Mouse (Mus musculus) gastrocnemius, adult 2 months (tissue): ENCODE data around the gene Setdb1. TPM values are rescaled to one million over a fixed set of nuclear protein-coding genes. Genes with fewer than 3 reads are reported as not detected.
A peak's percentile ranks its signal among the peaks of the same experiment; 100 is the strongest.

Source experiments
- DNase-seq: peaks from one replicate; pipeline ENCODE4 v3.0.0; 2022
- H3K27ac ChIP-seq: fragments of 200-600 bp; 2 replicates; pipeline ENCODE4 v1.8.1; 2022; ENCODE audit warnings: mild to moderate bottlenecking
- H3K4me3 ChIP-seq: fragments of 200-600 bp; 2 replicates; pipeline ENCODE4 v1.8.1; 2022; ENCODE audit warnings: mild to moderate bottlenecking, moderate library complexity
- CTCF ChIP-seq: fragments of 200-600 bp; IDR thresholded peaks from 2 replicates; pipeline ENCODE4 v1.8.1; 2022; ENCODE audit warnings: antibody characterized with exemption, mild to moderate bottlenecking, moderate library complexity
- intact Hi-C: fragments of 180-260 bp; cut with DNase I; formaldehyde crosslinking; loops from one replicate; pipeline ENCODE4 v1.15.1; 2025
- total RNA-seq, 2 experiments: library from RNA; stranded (reverse); gene quantifications; 2 replicates each; pipeline ENCODE4 v1.2.3; 2021

Setdb1 gene
- total RNA-seq, 2 experiments from 2014 or later: 10.6 to 11.7 TPM

DNA sequence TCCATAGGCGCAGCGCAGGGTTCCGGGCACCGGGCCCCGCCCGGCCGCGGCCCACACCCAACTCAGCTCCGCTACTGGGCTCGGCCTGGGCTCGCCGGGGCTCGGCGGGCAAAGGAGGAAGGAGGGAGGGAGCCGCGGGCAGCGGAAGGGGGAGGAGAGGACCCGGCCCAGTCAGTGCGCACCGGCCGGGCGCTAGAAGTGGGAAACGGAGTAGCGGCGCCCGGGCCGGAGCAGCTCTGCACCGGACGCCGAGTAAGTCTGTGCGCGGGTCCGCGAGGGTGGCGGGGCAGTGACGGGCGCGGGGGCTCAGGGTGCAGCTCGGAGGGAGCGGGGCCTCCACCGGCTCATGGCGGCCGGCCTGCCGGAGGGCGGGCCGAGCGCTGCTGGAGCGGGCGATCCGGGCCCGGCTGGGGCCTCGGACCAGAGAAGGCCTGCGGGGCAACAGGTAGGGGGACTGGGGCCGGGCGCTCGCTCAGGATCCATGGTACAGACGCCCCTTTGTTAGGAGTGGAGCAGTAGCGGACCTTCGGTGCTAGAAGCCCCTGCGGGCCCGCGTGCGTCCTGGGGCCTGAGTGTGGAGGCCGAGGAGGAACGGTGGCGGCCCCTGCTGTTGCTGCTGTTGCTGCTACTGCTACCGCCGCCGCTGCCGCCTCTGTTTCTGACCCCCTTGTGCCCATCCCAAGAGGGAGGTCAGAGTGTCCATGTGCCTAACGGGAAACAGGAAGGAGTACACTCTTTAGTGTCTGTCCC is 41.7 kb downstream of the Setdb1 start:
- Histone ChIP-seq H3K27ac (peak overlapping the region; percentile 99), H3K4me3 (peak overlapping the region; percentile 91)
- peak; percentile 47 for TF ChIP-seq CTCF
- intact Hi-C loops: no loop called here
- peak; percentile 96 for DNase-seq

DNA sequence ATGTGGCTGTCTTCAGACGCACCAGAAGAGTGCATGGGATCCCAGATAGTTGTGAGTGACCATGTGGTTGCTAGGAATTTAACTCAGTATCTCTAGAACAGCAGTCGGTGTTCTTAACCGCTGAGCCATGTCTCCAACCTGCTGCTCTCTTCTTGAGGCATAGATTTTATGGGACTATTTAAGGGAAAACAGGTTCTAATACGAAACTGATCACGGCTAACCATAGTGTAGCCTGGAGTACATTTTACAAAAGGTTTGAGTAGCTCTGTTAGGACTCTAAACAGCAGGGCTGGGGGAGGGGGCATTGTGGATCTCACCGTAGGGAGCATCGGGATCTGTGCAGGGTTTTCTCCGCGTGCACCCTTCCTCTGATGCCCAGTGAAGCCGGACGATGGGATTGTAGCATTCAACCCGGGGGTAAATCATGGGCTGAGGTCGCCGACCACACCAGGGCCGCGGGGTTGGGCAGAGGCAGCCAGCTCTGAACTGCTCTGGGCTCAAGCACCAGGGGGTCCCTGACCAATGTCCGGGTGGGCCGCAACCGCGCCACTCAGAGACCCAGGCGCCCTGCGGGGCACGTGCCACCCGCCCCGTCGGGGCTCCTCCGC is 42.4 kb downstream of the Setdb1 start, which contains the start of gene Cers2:
TSS of gene Cers2 (plus strand) at position 306 of the 608 bp plus-strand sequence.
- TF ChIP-seq CTCF: no peak
- intact Hi-C loops: no loop called here
- Histone ChIP-seq H3K27ac (peak within 1 kb of the TSS; percentile 99), H3K4me3 (peak within 1 kb of the TSS; percentile 91)
- DNase-seq: no peak

GRCm38 (mm10) chr3:95314075-95314474 is 42.9 kb downstream of the Setdb1 start:
- intact Hi-C loops: no loop called here
- H3K4me3 ChIP-seq: no peak overlapping the region
- no peak for TF ChIP-seq CTCF
- DNase-seq: no peak
- no peak overlapping the region for H3K27ac ChIP-seq

DNA sequence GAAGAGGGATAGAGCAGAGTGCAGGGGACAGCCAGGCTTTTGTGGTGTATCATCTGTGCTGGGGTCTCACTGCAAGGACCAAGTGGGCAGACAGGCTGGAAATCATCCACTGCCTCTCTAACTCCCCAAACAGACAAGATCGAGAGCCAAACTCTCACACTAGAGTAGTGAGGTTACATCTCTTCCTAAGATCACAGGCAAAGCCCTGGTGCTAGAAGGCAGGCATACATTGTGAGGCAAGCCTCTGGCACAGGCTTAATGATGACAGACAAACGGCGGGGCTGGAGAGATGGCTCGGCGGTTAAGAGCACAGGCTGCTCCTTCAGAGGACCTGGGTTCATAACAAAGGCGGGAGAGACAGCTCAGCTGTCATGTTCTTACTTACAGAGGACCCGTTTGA is 43.5 kb downstream of the Setdb1 start:
- TF ChIP-seq CTCF: no peak
- H3K27ac ChIP-seq: peak overlapping the region; percentile 31
- DNase-seq: no peak
- H3K4me3 ChIP-seq: no peak overlapping the region
- intact Hi-C loops: no loop called here

DNA sequence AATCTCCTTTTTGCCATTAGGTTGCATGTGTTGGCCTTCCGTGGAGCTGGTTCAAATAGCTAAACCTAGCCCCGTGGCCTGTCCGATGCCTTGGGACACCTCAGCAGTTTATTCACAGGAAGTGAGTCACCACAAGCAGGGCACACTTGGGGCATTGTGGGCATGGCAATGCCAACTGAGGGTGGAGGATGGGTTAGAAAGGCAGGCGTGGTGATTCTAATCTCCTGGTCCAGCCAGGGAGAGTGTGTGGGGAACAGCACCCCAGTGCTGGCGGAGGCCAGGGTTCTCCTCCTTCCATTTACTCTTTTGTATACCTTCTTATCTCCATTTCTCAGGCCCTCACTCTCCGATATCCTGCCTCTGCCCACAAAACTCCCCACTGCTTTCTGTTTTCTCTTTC is 44.4 kb downstream of the Setdb1 start:
- peak; percentile 55 for DNase-seq
- Histone ChIP-seq H3K27ac (peak overlapping the region; percentile 72), H3K4me3 (no peak overlapping the region)
- intact Hi-C loops: no loop called here
- TF ChIP-seq CTCF: no peak

DNA sequence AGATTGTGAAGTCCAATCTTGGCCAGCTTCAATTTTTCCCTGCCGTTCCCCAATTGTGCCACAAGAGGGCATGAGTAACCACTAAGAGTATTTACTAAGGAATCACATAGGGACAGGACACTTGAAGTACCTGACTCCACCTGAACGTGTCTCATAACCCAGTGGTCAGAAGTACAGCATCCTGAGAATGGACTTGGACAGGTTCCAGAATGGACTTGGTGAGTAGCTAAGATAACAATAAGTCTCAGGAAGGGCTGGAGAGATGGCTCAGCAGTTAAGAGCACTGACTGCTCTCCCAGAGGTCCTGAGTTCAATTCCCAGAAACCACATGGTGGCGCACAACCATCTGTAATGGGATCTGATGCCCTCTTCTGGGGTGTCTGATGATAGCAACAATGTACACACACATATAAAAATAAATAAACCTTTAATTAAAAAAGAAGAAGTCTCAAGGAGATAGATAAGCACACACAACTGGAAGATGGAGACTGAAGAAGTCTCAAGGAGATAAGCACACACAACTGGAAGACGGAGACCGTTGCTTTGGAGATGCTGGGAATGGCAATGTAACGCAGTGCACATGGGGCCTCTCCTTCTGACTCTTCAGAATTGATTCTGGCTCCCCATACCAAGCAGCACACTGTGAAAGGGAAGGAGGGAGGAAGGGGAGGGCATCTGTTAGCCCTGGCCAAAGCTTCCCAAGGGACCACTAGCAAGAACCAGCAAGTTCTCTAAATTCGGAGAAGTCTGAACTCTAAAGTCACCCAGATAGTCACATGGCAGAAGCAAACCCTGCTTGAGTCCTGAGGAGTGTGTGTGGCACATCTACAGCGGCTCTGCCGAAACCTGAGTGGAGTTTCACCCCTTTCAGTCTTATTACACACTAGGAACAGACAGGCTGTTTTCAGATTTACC is 45.8 kb downstream of the Setdb1 start:
- Histone ChIP-seq H3K4me3 (no peak overlapping the region), H3K27ac (peak overlapping the region; percentile 9)
- TF ChIP-seq CTCF: peak; percentile 73
- DNase-seq: peak; percentile 72
- intact Hi-C loops: loop anchor here (2.0 kb wide), 1 partner anchor 24 kb away; no protein-coding TSS in a partner anchor

DNA sequence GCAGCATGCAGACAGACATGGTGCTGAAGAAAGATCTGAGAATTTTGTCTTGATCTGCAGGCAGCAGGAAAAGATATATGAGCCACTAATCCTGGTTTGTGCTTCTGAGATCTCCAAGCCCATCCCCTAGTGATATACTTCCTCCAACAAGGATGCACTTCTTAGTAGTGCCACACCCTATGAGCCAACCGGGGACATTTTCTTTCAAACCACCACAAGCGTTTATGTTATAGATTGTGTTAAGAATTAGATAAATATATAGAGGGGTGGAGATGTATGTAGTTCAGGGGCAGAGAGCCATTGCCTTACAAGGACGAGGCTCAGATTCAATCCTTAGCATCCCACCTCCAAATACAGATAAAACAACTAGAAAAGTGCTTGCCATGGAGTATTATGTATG is 46.5 kb downstream of the Setdb1 start:
- no peak overlapping the region for H3K4me3 ChIP-seq
- intact Hi-C loops: loop anchor here (2.0 kb wide), 1 partner anchor 24 kb away; no protein-coding TSS in a partner anchor
- no peak overlapping the region for H3K27ac ChIP-seq
- DNase-seq: no peak
- no peak for TF ChIP-seq CTCF

DNA sequence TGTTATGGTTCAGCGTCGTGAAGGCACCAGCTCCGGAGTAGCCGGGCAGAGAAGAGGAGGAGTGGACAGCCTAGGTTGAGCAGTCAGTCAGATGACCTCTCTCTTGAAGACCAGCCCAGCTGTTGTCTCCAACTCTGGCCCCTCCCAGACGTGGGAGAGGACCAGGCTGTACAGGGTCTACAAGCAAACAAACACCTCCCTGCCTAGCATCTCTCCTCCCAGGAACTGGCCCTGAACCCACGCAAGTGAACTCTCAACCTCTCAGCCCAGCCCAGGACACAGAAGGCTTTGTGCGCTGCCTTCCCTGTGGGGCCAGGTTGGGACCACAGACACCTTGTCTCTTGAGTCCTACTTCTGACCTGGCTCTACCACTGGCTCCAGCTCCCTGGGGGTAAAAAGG is 49.9 kb downstream of the Setdb1 start, which contains the start of gene Anxa9:
TSS of gene Anxa9 (minus strand) at position 77 of the 400 bp plus-strand sequence.
- intact Hi-C loops: no loop called here
- H3K27ac ChIP-seq: no peak within 1 kb of the TSS
- no peak for TF ChIP-seq CTCF
- DNase-seq: no peak
- no peak within 1 kb of the TSS for H3K4me3 ChIP-seq

GRCm38 (mm10) chr3:95306244-95306643 is 50.8 kb downstream of the Setdb1 start:
- no peak for DNase-seq
- no peak overlapping the region for H3K27ac ChIP-seq
- H3K4me3 ChIP-seq: no peak overlapping the region
- TF ChIP-seq CTCF: no peak
- intact Hi-C loops: no loop called here

GRCm38 (mm10) chr3:95301204-95301796 is 55.7 kb downstream of the Setdb1 start:
- no peak overlapping the region for H3K27ac ChIP-seq
- TF ChIP-seq CTCF: no peak
- no peak for DNase-seq
- intact Hi-C loops: no loop called here
- H3K4me3 ChIP-seq: no peak overlapping the region

GRCm38 (mm10) chr3:95298018-95298417 is 59.0 kb downstream of the Setdb1 start:
- TF ChIP-seq CTCF: no peak
- no peak for DNase-seq
- H3K27ac ChIP-seq: no peak overlapping the region
- intact Hi-C loops: no loop called here
- H3K4me3 ChIP-seq: no peak overlapping the region

- DNase-seq: no peak
- H3K4me3 ChIP-seq: no peak overlapping the region
- H3K27ac ChIP-seq: no peak overlapping the region
- intact Hi-C loops: no loop called here
- TF ChIP-seq CTCF: peak; percentile 76
These were observed 60.9 kb downstream of the Setdb1 start for GRCm38 (mm10) chr3:95296103-95296469.
